Comparison of ENCODE assay signal across 10 mouse cellular contexts in the genomic region with DNA sequence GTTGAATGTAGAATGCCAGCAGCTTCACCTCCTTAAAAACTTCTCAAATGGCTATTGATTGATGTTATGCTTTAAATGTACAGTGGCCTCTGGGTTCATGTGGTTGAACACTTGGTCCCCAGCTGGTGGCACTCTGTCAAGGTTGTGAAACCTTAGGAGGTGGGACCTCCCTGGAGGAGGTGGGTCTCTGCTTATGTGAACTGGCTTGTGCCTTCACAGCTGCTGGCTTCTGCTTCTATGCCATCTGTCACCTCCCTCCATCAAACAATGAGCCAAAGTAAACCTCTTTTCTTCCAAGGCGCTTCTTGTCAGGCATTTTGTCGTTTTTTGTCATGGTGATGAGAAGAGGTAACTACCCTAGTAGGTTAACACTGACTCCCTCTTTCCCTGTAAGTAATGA. TPM values are rescaled to one million over a fixed set of nuclear protein-coding genes. Genes with fewer than 3 reads are reported as not detected.
DNase-seq lines count a peak whose midpoint lies in the region; ATAC-seq and TF ChIP-seq lines count a peak whose summit lies in the region.
"Had no signal": no experiment of that assay in that cellular context is flagged by ENCODE, and none has a peak within 500 bp of the region (broad histone marks: within the 10 kb centered on the region; RNA-seq: fewer than 3 reads in every experiment).

No protein-coding gene starts in this region.

- ATAC-seq in intestine, embryonic 15.5 days, result peak; percentile 67; the same call in 1 of the 2 replicates
- ATAC-seq in intestine, postnatal 0 days, result no peak

- DNase-seq in ES-E14 (ENCODE audit: low read depth, low spot score), result peak; percentile 42
- peak; percentile 33 for DNase-seq in adrenal gland, postnatal 25 days
- peak; percentile 38 for DNase-seq in lung, adult 2 months
- DNase-seq in left cerebral cortex, postnatal 36 days (ENCODE audit: low spot score in 2 of 2), result no peak
- no peak for DNase-seq in layer of hippocampus, adult 9-10 months (ENCODE audit: low spot score)
- no peak for DNase-seq in c-Kit-positive CD71-positive TER-119-positive erythroid progenitor cells, embryonic 14.5 days (ENCODE audit: low spot score)
- DNase-seq: right cerebral cortex, postnatal 4 days had no signal

- no peak overlapping the region for H3K4me3 ChIP-seq in intestine, embryonic 15.5 days (replicated peaks)
- no peak overlapping the region for H3K4me3 ChIP-seq in intestine, postnatal 0 days (ENCODE audit: low read depth, low read length)
- no peak overlapping the region for H3K4me3 ChIP-seq in ES-E14 (ENCODE audit: insufficient read depth in 1 of 2, low read depth in 1 of 2, low read length in 2 of 2, poor library complexity in 1 of 2, severe bottlenecking in 1 of 2)
- no peak overlapping the region for H3K4me3 ChIP-seq in lung, adult 2 months (replicated peaks; ENCODE audit: extremely low read depth, low read depth, low read length)
- H3K4me3 ChIP-seq: lung, embryonic 15.5 days had no signal

- in situ Hi-C loops in ES-E14 (cut with MboI; ENCODE audit: low sequenced_read_pairs in 2 of 2, unreplicated experiment in 2 of 2), result no loop called here

- H3K9ac ChIP-seq in intestine, embryonic 15.5 days, result no peak overlapping the region
- no peak overlapping the region for H3K9ac ChIP-seq in intestine, postnatal 0 days (ENCODE audit: low read depth, low read length)
- no peak overlapping the region for H3K9ac ChIP-seq in ES-E14 (ENCODE audit: insufficient read depth, low read depth, low read length, poor library complexity, severe bottlenecking)
- H3K9ac ChIP-seq: lung, embryonic 15.5 days had no signal

- no peaks in the 10 kb centered on the region for H3K27me3 ChIP-seq in intestine, embryonic 15.5 days (replicated peaks)
- H3K27me3 ChIP-seq in intestine, postnatal 0 days (replicated peaks; ENCODE audit: control insufficient read depth, insufficient read depth, low read length), result no peaks in the 10 kb centered on the region
- H3K27me3 ChIP-seq: lung, embryonic 15.5 days had no signal

- no peaks in the 10 kb centered on the region for H3K9me3 ChIP-seq in intestine, embryonic 15.5 days
- H3K9me3 ChIP-seq in intestine, postnatal 0 days (ENCODE audit: control insufficient read depth), result no peaks in the 10 kb centered on the region
- H3K9me3 ChIP-seq in ES-E14 (ENCODE audit: control insufficient read depth, insufficient read depth, low read depth, low read length), result no peaks in the 10 kb centered on the region
- H3K9me3 ChIP-seq: lung, embryonic 15.5 days had no signal

- H3K4me1 ChIP-seq in intestine, embryonic 15.5 days (replicated peaks), result no peaks in the 10 kb centered on the region
- H3K4me1 ChIP-seq in intestine, postnatal 0 days (replicated peaks; ENCODE audit: control insufficient read depth, insufficient read depth, low read length), result 0 out of 2 replicates have a peak, but pooled peaks cover 3% of the 10 kb centered on the region
- H3K4me1 ChIP-seq in ES-E14 (ENCODE audit: control insufficient read depth in 2 of 2, insufficient read depth in 2 of 2, low read length in 2 of 2, poor library complexity in 1 of 2), result peaks cover 0 to 11% of the 10 kb centered on the region in 2 experiments; a peak in 2 of 4 replicates
- peaks cover 17% of the 10 kb centered on the region for H3K4me1 ChIP-seq in lung, adult 2 months (ENCODE audit: control insufficient read depth, insufficient read depth, low read length)
- H3K4me1 ChIP-seq: lung, embryonic 15.5 days had no signal

- no peak for TF ChIP-seq POLR2A in lung, adult 2 months (IDR thresholded peaks at IDR 0.05; ENCODE audit: borderline replicate concordance, extremely low read depth, low read depth, low read length)

- no peak for TF ChIP-seq CTCF in intestine, postnatal 0 days (IDR thresholded peaks at IDR 0.05; ENCODE audit: low read depth)
- no peak for TF ChIP-seq CTCF in lung, adult 2 months (IDR thresholded peaks at IDR 0.05; ENCODE audit: insufficient read depth, low read length)

- H3K27ac ChIP-seq in intestine, embryonic 15.5 days, result no peak overlapping the region
- H3K27ac ChIP-seq in intestine, postnatal 0 days (ENCODE audit: low read depth, low read length), result no peak overlapping the region
- no peak overlapping the region for H3K27ac ChIP-seq in ES-E14 (ENCODE audit: insufficient read depth, low read depth, low read length, poor library complexity, severe bottlenecking)
- H3K27ac ChIP-seq: lung, embryonic 15.5 days had no signal

- 58% methylated on average over 2 of the region's 2 CpGs for WGBS in intestine, embryonic 15.5 days
- WGBS in intestine, postnatal 0 days, result 54% methylated on average over 2 of the region's 2 CpGs
- 37% methylated on average over 2 of the region's 2 CpGs for WGBS in lung, adult 2 months

- no peak overlapping the region for H3K4me2 ChIP-seq in intestine, embryonic 15.5 days (replicated peaks)
- H3K4me2 ChIP-seq in intestine, postnatal 0 days (replicated peaks; ENCODE audit: low read depth), result no peak overlapping the region
- H3K4me2 ChIP-seq: lung, embryonic 15.5 days had no signal

- H3K36me3 ChIP-seq in intestine, embryonic 15.5 days, result no peaks in the 10 kb centered on the region
- no peaks in the 10 kb centered on the region for H3K36me3 ChIP-seq in intestine, postnatal 0 days (ENCODE audit: control insufficient read depth, insufficient read depth)
- no peaks in the 10 kb centered on the region for H3K36me3 ChIP-seq in ES-E14 (ENCODE audit: control insufficient read depth, insufficient read depth, low read length, poor library complexity, severe bottlenecking)
- H3K36me3 ChIP-seq: lung, embryonic 15.5 days had no signal

- intact Hi-C loops in left cerebral cortex, postnatal 36 days (cut with DNase I), result no loop called here

TF ChIP-seq in ES-E14, 5 proteins besides CTCF, POLR2A, EP300 and RAD21:
- no peak for TF ChIP-seq CHD2 (IDR thresholded peaks at IDR 0.05; ENCODE audit: low read depth, low read length)
- no peak for TF ChIP-seq HCFC1 (IDR thresholded peaks at IDR 0.05; ENCODE audit: borderline replicate concordance, insufficient read depth, low read length)

RNA-seq across cellular contexts. Expression of a gene that starts 13.8 kb away (rescaled TPM):
- 84.5 and 98.8 TPM in 2 replicates for polyA plus RNA-seq in intestine, embryonic 15.5 days (2015; fragmentation: Nextera tagmentation; extraction: Ambion mirVana)
- 59.5 and 59.6 TPM in 2 replicates for polyA plus RNA-seq in intestine, postnatal 0 days (2015; fragmentation: Nextera tagmentation; extraction: Ambion mirVana)
- 45.1 and 45.8 TPM in 2 replicates for total RNA-seq in ES-E14 (2012; rRNA removed)
- total RNA-seq in adrenal gland, postnatal 25 days (2021), result 103 and 117 TPM in 2 replicates
- 14.5 and 19.4 TPM in 2 replicates for polyA plus RNA-seq in lung, adult 2 months (2012; rRNA removed)
- 100 to 1,000 TPM; 208 to 214 TPM for total RNA-seq in left cerebral cortex, postnatal 36 days (2021)

RNA-seq across cellular contexts. Expression of a gene that starts 31.7 kb away (rescaled TPM):
- polyA plus RNA-seq in intestine, embryonic 15.5 days (2015; fragmentation: Nextera tagmentation; extraction: Ambion mirVana), result 44.7 and 53.2 TPM in 2 replicates
- 40.4 and 41.3 TPM in 2 replicates for polyA plus RNA-seq in intestine, postnatal 0 days (2015; fragmentation: Nextera tagmentation; extraction: Ambion mirVana)
- total RNA-seq in ES-E14 (2012; rRNA removed), result 27.6 and 29.4 TPM in 2 replicates
- 60.2 and 64.4 TPM in 2 replicates for total RNA-seq in adrenal gland, postnatal 25 days (2021)
- polyA plus RNA-seq in lung, adult 2 months (2012; rRNA removed), result 18.4 and 18.5 TPM in 2 replicates
- 10 to 100 TPM; 17.5 to 17.6 TPM for total RNA-seq in left cerebral cortex, postnatal 36 days (2021)

Comparison
In these comparisons a context has a peak if more than half of its experiments do, and no peak if none do; other contexts are left out.
1. DNase-seq: peak in ES-E14 (single experiment), adrenal gland, postnatal 25 days (single experiment) and lung, adult 2 months (single experiment); none in left cerebral cortex, postnatal 36 days (0 of 2), layer of hippocampus, adult 9-10 months (single experiment) and c-Kit-positive CD71-positive TER-119-positive erythroid progenitor cells, embryonic 14.5 days (single experiment).